Mouse (Mus musculus) erythroid progenitor cell, adult 5-6 weeks (primary cell): ENCODE measurements at regions not wholly inside any gene's neighbourhood (a gene's known extent, or its start where the extent isn't known, plus 50 kb on each side); places are given as distances from the start of the nearest gene placed in this dataset.

Experiments
- ATAC-seq: replicated peaks from 2 replicates; pipeline ENCODE4 v1.8.0; 2016; ENCODE audit warnings: moderate number of reproducible peaks, mild to moderate bottlenecking, moderate TSS enrichment, inconsistent platforms; ENCODE audit not compliant: poor library complexity, low FRiP score, severe bottlenecking

- no peak for ATAC-seq
These were observed 243.6 kb upstream of the Tmem161b start for GRCm38 (mm10) chr13:83978541-83978940.

- no peak for ATAC-seq
These were observed 242.6 kb upstream of the Tmem161b start for GRCm38 (mm10) chr13:83979535-83979934.

DNA sequence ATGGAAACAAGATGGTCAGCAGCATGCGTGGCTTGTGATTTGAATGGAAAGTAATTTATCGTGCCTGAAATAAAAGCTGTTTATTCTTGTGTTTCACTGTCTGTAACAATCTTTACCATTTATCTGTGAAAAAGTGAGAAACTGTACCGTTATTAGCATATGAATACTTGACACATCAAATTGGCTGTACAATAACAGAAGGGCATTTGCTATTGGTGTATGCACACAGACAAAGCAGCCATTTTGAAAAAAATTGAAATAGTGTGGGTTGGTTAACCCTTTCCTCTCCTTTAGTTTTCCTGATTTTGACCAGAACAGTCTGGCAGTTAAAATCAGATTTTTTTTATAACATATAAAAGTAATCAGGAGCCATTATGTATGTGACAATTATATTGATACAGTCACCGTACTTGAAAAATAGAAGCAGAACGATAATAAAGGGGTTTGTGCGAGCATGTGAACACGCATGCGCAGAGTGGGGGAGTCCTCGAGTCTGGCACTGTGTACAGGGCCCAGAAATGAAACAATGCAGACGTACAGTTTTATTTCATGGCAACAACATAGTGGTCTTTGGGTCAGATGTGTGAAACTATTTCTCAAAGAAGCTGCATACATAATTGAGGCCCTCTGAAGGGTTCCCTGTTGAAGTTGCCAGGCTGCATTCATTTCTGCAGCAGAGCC, 237.3 kb upstream of the Tmem161b start:
- ATAC-seq = no peak

DNA sequence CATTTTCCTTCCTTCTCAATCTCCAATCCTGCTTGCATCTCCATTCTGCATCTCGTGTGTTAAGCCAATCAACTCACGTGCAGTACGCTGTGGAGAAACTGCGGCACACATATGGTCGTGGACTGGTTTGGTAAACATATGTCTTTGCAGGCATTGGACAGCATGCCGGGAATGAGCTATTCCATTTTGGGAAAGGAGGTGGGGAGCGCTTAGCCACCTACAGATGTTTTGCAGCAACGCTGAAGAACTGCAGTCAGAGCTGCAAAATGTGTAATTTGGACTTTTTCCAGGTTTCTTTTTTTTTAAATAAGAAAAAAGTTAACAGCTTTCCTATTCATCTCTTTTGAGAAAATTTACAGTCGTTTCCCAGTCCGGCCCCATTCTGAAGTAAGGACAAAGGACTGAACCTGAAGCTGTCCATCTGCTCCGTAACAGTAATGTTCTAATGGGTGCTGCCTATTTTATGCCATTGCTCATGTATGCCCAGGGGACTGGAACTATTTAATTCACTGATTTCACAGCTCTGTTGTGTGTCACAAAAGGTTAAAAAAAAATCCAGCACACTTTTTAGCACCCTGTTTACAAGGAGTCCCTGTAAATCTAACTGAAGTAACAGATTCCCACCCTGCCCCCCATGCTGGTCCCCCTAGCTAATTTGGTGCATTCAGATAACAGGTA, 234.2 kb upstream of the Tmem161b start:
- ATAC-seq = no peak

GRCm38 (mm10) chr13:83988517-83988916, 233.6 kb upstream of the Tmem161b start:
- ATAC-seq = no peak

DNA sequence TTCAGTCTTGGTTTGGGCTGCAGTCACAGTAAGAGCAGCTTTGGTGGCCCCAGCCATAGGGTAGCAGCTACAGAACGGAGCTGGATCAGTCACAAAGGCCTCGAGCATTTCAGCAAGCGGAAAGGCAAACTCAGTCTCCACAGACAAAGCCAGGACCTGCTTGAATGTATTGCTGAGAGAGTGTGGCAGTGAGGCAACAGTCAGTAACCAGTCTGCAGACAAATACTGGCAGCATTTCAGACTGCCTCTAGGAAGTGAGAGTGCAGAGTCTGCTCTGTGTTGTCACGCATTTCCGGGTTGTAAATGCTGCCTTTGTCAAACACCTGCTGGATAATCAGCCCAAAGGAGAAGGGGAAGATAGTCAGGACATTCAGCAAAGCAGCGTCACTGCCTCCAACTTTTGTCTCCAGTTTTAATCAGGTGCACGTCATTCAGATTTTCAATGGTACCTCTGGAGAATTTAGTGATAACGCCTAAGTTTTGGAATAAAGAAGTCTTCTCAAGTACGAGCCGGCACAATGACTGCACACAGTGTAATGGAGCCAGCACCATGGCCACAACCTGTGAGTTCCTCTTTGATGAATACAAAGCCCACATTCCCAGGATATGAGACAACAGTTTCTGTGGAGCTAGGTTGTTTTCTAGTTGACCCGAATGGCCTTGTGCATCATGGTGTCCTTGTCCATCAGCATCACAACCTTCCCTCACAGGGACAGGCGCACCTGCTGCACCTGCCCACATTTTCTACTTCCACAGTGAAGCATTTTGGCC, 224.3 kb upstream of the Tmem161b start:
- no peak for ATAC-seq

- ATAC-seq = no peak
These were observed 200.3 kb upstream of the Tmem161b start for GRCm38 (mm10) chr13:84021771-84022170.

GRCm38 (mm10) chr13:84023021-84023420, 199.1 kb upstream of the Tmem161b start:
- ATAC-seq = no peak

DNA sequence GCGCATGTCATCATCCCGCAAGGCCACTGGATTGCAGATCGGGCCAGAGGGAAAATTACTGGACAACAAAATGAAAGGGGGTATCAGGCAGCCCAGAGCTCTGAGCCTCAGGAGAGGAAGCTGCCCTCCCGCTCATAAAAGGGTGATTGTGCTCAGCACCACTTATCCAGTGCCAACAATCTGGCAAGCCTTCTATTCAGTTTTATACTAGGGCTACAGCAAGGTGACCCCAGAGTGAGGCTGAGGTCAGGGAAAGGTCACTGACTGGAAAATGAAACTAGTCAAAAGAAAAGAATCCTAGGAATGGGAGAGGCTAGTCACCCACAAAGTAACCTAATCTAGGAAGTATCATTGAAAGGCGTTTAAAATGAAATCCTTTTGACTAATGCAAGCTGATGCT, 198.5 kb upstream of the Tmem161b start:
- no peak for ATAC-seq

DNA sequence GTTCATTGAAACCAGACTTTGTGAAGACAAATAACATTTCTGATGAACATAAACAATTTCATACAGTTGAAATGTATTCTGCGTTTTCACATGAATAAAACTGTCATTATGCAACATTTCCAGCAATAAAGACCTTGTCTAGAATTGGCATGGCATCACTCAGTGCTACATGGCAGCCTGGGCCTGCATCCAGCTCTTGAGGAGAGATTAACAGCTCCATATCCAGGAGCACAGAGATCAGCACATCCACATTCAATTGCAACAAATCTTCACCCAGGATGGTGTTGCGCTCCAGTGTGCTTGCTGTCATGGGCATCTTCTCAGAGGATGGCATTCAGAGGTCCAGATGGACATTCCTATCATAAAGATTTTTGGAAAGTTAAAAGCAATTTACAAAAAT, 196.7 kb upstream of the Tmem161b start:
- ATAC-seq = no peak

- ATAC-seq = no peak
These were observed 174.4 kb upstream of the Tmem161b start for GRCm38 (mm10) chr13:84047736-84048135.

- no peak for ATAC-seq
These were observed 169.9 kb upstream of the Tmem161b start for GRCm38 (mm10) chr13:84052221-84052620.

DNA sequence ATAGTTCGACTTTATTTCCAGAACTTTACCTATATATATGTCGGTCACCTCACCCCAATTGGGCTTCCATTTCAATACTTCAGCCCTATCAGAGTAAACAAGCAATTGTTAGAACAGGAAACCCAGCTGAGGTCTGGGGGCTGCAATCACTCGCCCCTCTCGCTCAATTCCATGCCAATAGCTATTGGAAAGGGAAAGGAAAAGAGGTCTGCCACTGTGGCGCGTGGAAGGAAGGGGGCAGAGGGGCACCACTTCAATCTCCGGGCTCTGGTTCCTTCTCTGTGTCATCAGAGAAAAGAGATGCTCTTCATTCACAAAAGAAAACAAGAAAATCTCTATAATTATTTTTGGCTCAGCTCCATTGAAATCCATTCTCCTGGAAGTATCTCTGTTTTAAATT, 167.1 kb upstream of the Tmem161b start:
- no peak for ATAC-seq

DNA sequence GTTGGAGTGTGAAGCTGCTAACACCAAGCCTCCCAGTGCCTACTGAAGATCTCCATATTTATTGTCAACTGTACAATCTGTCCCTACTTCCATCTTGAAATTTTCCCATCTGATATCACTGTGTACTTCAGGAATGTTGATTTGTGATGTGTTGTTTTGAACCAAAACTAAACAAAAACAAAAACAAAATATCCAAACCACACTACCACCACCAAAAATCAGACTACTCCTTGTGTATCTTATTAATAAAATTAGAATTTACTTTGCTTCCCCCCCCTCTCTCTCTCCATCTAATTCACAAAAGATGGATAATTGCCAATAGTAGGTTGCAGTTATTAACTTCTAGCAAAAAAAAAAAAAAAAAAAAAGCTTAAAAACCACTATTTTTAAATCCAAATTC, 166.5 kb upstream of the Tmem161b start:
- ATAC-seq = no peak

- ATAC-seq = no peak
These were observed 165.6 kb upstream of the Tmem161b start for GRCm38 (mm10) chr13:84056451-84056850.

DNA sequence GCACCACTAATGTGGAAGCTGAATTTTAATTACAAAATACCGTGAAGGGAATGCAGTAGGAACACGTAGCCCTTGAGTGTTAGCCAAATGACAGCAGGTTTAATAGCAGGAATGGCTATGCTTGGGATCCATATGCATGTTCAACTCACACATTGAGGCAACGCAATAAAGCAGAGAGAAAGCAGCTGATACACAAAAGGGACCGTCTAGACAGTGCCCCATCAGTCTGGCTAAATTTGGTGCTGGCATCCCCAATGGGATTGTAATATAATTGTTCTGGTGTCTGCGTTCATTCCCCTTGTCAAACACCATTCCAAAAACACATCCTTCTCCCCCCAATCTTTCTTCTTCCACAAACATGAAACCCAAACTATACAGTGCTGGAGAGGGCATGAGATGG, 165.1 kb upstream of the Tmem161b start:
- no peak for ATAC-seq

- ATAC-seq = no peak
These were observed 164.6 kb upstream of the Tmem161b start for GRCm38 (mm10) chr13:84057456-84057855.

GRCm38 (mm10) chr13:84058251-84058650, 163.8 kb upstream of the Tmem161b start:
- ATAC-seq = no peak

- no peak for ATAC-seq
These were observed 163.0 kb upstream of the Tmem161b start for GRCm38 (mm10) chr13:84059031-84059651.

DNA sequence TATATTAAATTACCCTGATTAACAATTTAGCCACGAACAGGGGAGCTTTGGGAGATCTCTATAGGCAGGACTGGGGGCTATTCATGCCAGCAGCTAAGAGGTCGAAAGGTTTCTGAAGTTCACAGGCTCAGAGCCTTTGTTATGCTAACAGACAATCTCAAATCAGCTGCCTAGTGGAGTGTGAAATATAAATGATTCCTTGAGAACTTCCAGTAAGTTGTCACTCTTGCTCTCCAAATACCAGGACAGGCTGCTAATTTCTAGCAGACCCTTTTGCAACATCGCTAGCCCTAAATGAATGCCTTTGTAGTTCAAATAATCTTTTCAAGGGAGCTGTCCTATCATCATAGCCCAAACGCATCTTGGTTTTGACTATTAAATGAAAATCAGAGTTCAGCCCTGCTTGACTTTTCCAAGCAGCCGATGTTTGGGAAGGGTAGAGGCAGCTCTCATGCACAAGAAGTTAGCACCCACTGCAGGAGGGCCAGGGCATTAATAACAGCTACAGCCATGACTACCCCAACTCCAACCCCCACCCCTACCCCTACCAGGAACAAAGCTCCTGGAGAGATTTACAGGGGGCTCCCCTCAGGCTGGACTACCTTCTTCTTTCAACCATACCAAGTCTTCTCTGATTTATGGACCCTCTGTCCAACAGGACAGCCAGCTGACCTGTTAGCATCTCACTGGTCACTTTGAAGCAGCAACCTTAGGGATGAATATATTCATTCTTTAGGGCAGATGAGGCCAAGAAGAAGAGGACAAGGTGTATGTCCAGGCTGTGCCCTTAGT, 162.2 kb upstream of the Tmem161b start:
- no peak for ATAC-seq
